Mouse (Mus musculus): ENCODE results near the gene Zfp184.
A peak's percentile ranks its signal among the peaks of the same experiment; 100 is the strongest.
"Not testable (repeated sequence)": the region's sequence is repeated elsewhere in the genome, so short reads cannot be mapped to it uniquely, and the experiment has no call there.

Gene Zfp184

GRCm38 (mm10) chr13:21944926-21945740, at the start of gene Zfp184:
TSS of gene Zfp184 (plus strand) at chr13:21945094.
- DNase-seq (ENCODE audit: low spot score in 2 of 2), result peak; percentile 83

- DNase-seq (ENCODE audit: low spot score in 2 of 2), result peak; percentile 86 to 94
Observed at GRCm38 (mm10) chr13:21896549-21897244, 48.2 kb upstream of the Zfp184 start.

GRCm38 (mm10) chr13:21897245-21897634, 47.7 kb upstream of the Zfp184 start:
- no peak for DNase-seq (ENCODE audit: low spot score in 2 of 2)

- not testable (repeated sequence) for DNase-seq (ENCODE audit: low spot score in 2 of 2)
Observed at GRCm38 (mm10) chr13:21900870-21901565, 43.9 kb upstream of the Zfp184 start.

GRCm38 (mm10) chr13:21903500-21903899, 41.4 kb upstream of the Zfp184 start:
- no peak for DNase-seq (ENCODE audit: low spot score in 2 of 2)

- not testable (repeated sequence) for DNase-seq (ENCODE audit: low spot score in 2 of 2)
Observed at GRCm38 (mm10) chr13:21904090-21904489, 40.8 kb upstream of the Zfp184 start.

GRCm38 (mm10) chr13:21906301-21906700, 38.6 kb upstream of the Zfp184 start:
- no peak for DNase-seq (ENCODE audit: low spot score in 2 of 2)

- no peak for DNase-seq (ENCODE audit: low spot score in 2 of 2)
Observed at GRCm38 (mm10) chr13:21906946-21907806, 37.7 kb upstream of the Zfp184 start.

GRCm38 (mm10) chr13:21907807-21908155, 37.1 kb upstream of the Zfp184 start:
- DNase-seq (ENCODE audit: low spot score in 2 of 2), result not testable (repeated sequence)

- DNase-seq (ENCODE audit: low spot score in 2 of 2), result no peak
Observed at GRCm38 (mm10) chr13:21910735-21911134, 34.2 kb upstream of the Zfp184 start.

- peak in 1 of 2 experiments; percentile 47 for DNase-seq (ENCODE audit: low spot score in 2 of 2)
Observed at GRCm38 (mm10) chr13:21911147-21911546, 33.7 kb upstream of the Zfp184 start.

- DNase-seq (ENCODE audit: low spot score in 2 of 2), result no peak
Observed at GRCm38 (mm10) chr13:21913854-21914253, 31.0 kb upstream of the Zfp184 start.

GRCm38 (mm10) chr13:21914599-21914998, 30.3 kb upstream of the Zfp184 start:
- peak in 1 of 2 experiments; percentile 51 for DNase-seq (ENCODE audit: low spot score in 2 of 2)

GRCm38 (mm10) chr13:21915487-21915886, 29.4 kb upstream of the Zfp184 start:
- DNase-seq (ENCODE audit: low spot score in 2 of 2), result no peak

GRCm38 (mm10) chr13:21916056-21916455, 28.8 kb upstream of the Zfp184 start:
- no peak for DNase-seq (ENCODE audit: low spot score in 2 of 2)

GRCm38 (mm10) chr13:21917040-21917439, 27.9 kb upstream of the Zfp184 start:
- no peak for DNase-seq (ENCODE audit: low spot score in 2 of 2)

- DNase-seq (ENCODE audit: low spot score in 2 of 2), result no peak
Observed at GRCm38 (mm10) chr13:21917480-21917879, 27.4 kb upstream of the Zfp184 start.

GRCm38 (mm10) chr13:21917992-21918391, 26.9 kb upstream of the Zfp184 start:
- no peak for DNase-seq (ENCODE audit: low spot score in 2 of 2)

GRCm38 (mm10) chr13:21918570-21919419, 26.1 kb upstream of the Zfp184 start:
- DNase-seq (ENCODE audit: low spot score in 2 of 2), result peak in 1 of 2 experiments; percentile 48

- no peak for DNase-seq (ENCODE audit: low spot score in 2 of 2)
Observed at GRCm38 (mm10) chr13:21919836-21920431, 25.0 kb upstream of the Zfp184 start.

All from frontal cortex, postnatal 14 days (tissue).